Mouse (Mus musculus): ENCODE data around the gene Golph3l. TPM values are rescaled to one million over a fixed set of nuclear protein-coding genes. Genes with fewer than 3 reads are reported as not detected.
"Not testable (repeated sequence)": the region's sequence is repeated elsewhere in the genome, so short reads cannot be mapped to it uniquely, and the experiment has no call there.

Golph3l gene
- polyA plus RNA-seq (2015; fragmentation: Nextera tagmentation; extraction: Ambion mirVana), result 27.4 and 27.9 TPM in 2 replicates

- Histone ChIP-seq H3K4me3 (peak within 1 kb of the TSS; percentile 93), H3K27me3 (replicated peaks) (no peaks in the 10 kb centered on the region), H3K4me1 (peaks cover 16% of the 10 kb centered on the region), H3K27ac (peak within 1 kb of the TSS; percentile 76), H3K9me3 (no peaks in the 10 kb centered on the region), H3K36me3 (replicated peaks) (peaks cover 4% of the 10 kb centered on the region; the same call in 1 of the 2 replicates), H3K9ac (peak within 1 kb of the TSS; percentile 66), H3K4me2 (peak within 1 kb of the TSS; percentile 63)
- ATAC-seq (replicated peaks), result peak; percentile 100
- 0% methylated on average over 12 of the region's 12 CpGs for WGBS
These were observed at the start of gene Golph3l for GRCm38 (mm10) chr3:95588604-95589086. TSS of gene Golph3l (plus strand) at chr3:95588934.

- Histone ChIP-seq H3K9ac (no peak overlapping the region), H3K27ac (no peak overlapping the region), H3K4me1 (no peaks in the 10 kb centered on the region), H3K4me3 (no peak overlapping the region), H3K27me3 (replicated peaks) (no peaks in the 10 kb centered on the region), H3K9me3 (no peaks in the 10 kb centered on the region), H3K36me3 (replicated peaks) (no peaks in the 10 kb centered on the region), H3K4me2 (no peak overlapping the region)
- no peak for ATAC-seq (replicated peaks)
- whole genome bisulfite sequencing, result 92% methylated on average over 10 of the region's 10 CpGs
These were observed 49.8 kb upstream of the Golph3l start for GRCm38 (mm10) chr3:95538936-95539335.

GRCm38 (mm10) chr3:95539837-95540236 is 48.9 kb upstream of the Golph3l start:
- Histone ChIP-seq H3K9me3 (no peaks in the 10 kb centered on the region), H3K9ac (no peak overlapping the region), H3K4me1 (no peaks in the 10 kb centered on the region), H3K36me3 (replicated peaks) (no peaks in the 10 kb centered on the region), H3K4me2 (no peak overlapping the region), H3K27me3 (replicated peaks) (no peaks in the 10 kb centered on the region), H3K27ac (no peak overlapping the region), H3K4me3 (no peak overlapping the region)
- no peak for ATAC-seq (replicated peaks)
- WGBS, result 95% methylated on average over 4 of the region's 4 CpGs

- H3K4me1 ChIP-seq; H3K27me3 ChIP-seq (replicated peaks); ATAC-seq (replicated peaks); H3K36me3 ChIP-seq (replicated peaks); H3K4me2 ChIP-seq; H3K9ac ChIP-seq; H3K27ac ChIP-seq; H3K9me3 ChIP-seq; H3K4me3 ChIP-seq: not testable (repeated sequence)
- 86% methylated on average over 2 of the region's 2 CpGs for WGBS
These were observed 47.5 kb upstream of the Golph3l start for GRCm38 (mm10) chr3:95541186-95541585.

GRCm38 (mm10) chr3:95542171-95542570 is 46.6 kb upstream of the Golph3l start:
- ATAC-seq (replicated peaks), result no peak
- Histone ChIP-seq H3K36me3 (replicated peaks) (no peaks in the 10 kb centered on the region), H3K4me3 (no peak overlapping the region), H3K4me1 (no peaks in the 10 kb centered on the region), H3K4me2 (no peak overlapping the region), H3K9me3 (no peaks in the 10 kb centered on the region), H3K27me3 (replicated peaks) (no peaks in the 10 kb centered on the region), H3K27ac (no peak overlapping the region), H3K9ac (no peak overlapping the region)

GRCm38 (mm10) chr3:95542981-95543380 is 45.8 kb upstream of the Golph3l start:
- H3K4me2 ChIP-seq, result no peak overlapping the region
- no peak overlapping the region for H3K4me3 ChIP-seq
- no peak overlapping the region for H3K9ac ChIP-seq
- no peaks in the 10 kb centered on the region for H3K9me3 ChIP-seq
- no peak overlapping the region for H3K27ac ChIP-seq
- ATAC-seq (replicated peaks), result no peak
- no peaks in the 10 kb centered on the region for H3K27me3 ChIP-seq (replicated peaks)
- H3K36me3 ChIP-seq (replicated peaks), result no peaks in the 10 kb centered on the region
- WGBS, result 75% methylated on average over 7 of the region's 7 CpGs
- no peaks in the 10 kb centered on the region for H3K4me1 ChIP-seq

- Histone ChIP-seq H3K4me3 (no peak overlapping the region), H3K9me3 (no peaks in the 10 kb centered on the region)
- WGBS, result 51% methylated on average over 1 of the region's 1 CpGs
These were observed 38.6 kb upstream of the Golph3l start for GRCm38 (mm10) chr3:95550176-95550575.

GRCm38 (mm10) chr3:95553986-95554385 is 34.7 kb upstream of the Golph3l start:
- ATAC-seq (replicated peaks), result no peak
- Histone ChIP-seq H3K9me3 (no peaks in the 10 kb centered on the region), H3K4me3 (no peak overlapping the region), H3K27ac (no peak overlapping the region), H3K27me3 (replicated peaks) (no peaks in the 10 kb centered on the region), H3K36me3 (replicated peaks) (no peaks in the 10 kb centered on the region), H3K9ac (no peak overlapping the region), H3K4me2 (no peak overlapping the region), H3K4me1 (no peaks in the 10 kb centered on the region)
- 63% methylated on average over 3 of the region's 3 CpGs for WGBS

More at GRCm38 (mm10) chr3:95550176-95550575, 38.6 kb upstream of the Golph3l start:
- no peak overlapping the region for H3K9ac ChIP-seq
- no peaks in the 10 kb centered on the region for H3K36me3 ChIP-seq (replicated peaks)
- no peaks in the 10 kb centered on the region for H3K4me1 ChIP-seq
- H3K4me2 ChIP-seq, result no peak overlapping the region
- no peak for ATAC-seq (replicated peaks)
- no peak overlapping the region for H3K27ac ChIP-seq
- no peaks in the 10 kb centered on the region for H3K27me3 ChIP-seq (replicated peaks)

- Histone ChIP-seq H3K4me1 (no peaks in the 10 kb centered on the region), H3K27me3 (replicated peaks) (no peaks in the 10 kb centered on the region), H3K9ac (no peak within 1 kb of the TSS), H3K4me3 (no peak within 1 kb of the TSS), H3K4me2 (no peak within 1 kb of the TSS), H3K27ac (no peak within 1 kb of the TSS), H3K9me3 (no peaks in the 10 kb centered on the region), H3K36me3 (replicated peaks) (no peaks in the 10 kb centered on the region)
- no peak for ATAC-seq (replicated peaks)
- WGBS, result 92% methylated on average over 27 of the region's 27 CpGs
These were observed 29.3 kb upstream of the Golph3l start, which contains the start of gene Hormad1 for GRCm38 (mm10) chr3:95559437-95559836. TSS of gene Hormad1 (plus strand) at chr3:95559677.

- 94% methylated on average over 3 of the region's 3 CpGs for WGBS
- Histone ChIP-seq H3K9me3 (no peaks in the 10 kb centered on the region), H3K36me3 (replicated peaks) (no peaks in the 10 kb centered on the region), H3K4me2 (no peak overlapping the region), H3K4me3 (no peak overlapping the region), H3K27me3 (replicated peaks) (no peaks in the 10 kb centered on the region), H3K27ac (no peak overlapping the region), H3K4me1 (no peaks in the 10 kb centered on the region), H3K9ac (no peak overlapping the region)
- ATAC-seq (replicated peaks), result no peak
These were observed 28.0 kb upstream of the Golph3l start for GRCm38 (mm10) chr3:95560738-95561137.

GRCm38 (mm10) chr3:95561826-95562225 is 26.9 kb upstream of the Golph3l start:
- WGBS, result 76% methylated on average over 2 of the region's 2 CpGs
- ATAC-seq (replicated peaks), result no peak
- no peak overlapping the region for H3K9ac ChIP-seq
- H3K9me3 ChIP-seq, result no peaks in the 10 kb centered on the region
- no peak overlapping the region for H3K4me2 ChIP-seq
- no peak overlapping the region for H3K4me3 ChIP-seq
- no peaks in the 10 kb centered on the region for H3K4me1 ChIP-seq
- H3K27me3 ChIP-seq (replicated peaks), result no peaks in the 10 kb centered on the region
- no peak overlapping the region for H3K27ac ChIP-seq
- no peaks in the 10 kb centered on the region for H3K36me3 ChIP-seq (replicated peaks)

- no peak for ATAC-seq (replicated peaks)
- 90% methylated on average over 3 of the region's 3 CpGs for WGBS
These were observed 19.1 kb upstream of the Golph3l start for GRCm38 (mm10) chr3:95569585-95569984.

More at GRCm38 (mm10) chr3:95569585-95569984, 19.1 kb upstream of the Golph3l start:
- Histone ChIP-seq H3K4me2 (no peak overlapping the region), H3K9ac (no peak overlapping the region), H3K27ac (no peak overlapping the region), H3K27me3 (replicated peaks) (no peaks in the 10 kb centered on the region), H3K9me3 (no peaks in the 10 kb centered on the region), H3K36me3 (replicated peaks) (no peaks in the 10 kb centered on the region), H3K4me1 (no peaks in the 10 kb centered on the region), H3K4me3 (no peak overlapping the region)
